Mouse (Mus musculus) right cerebral cortex, postnatal 36 days (tissue): ENCODE measurements around the gene Npb.

Experiments used
- DNase-seq, 2 experiments: peaks; one replicate each; pipeline ENCODE4 v3.0.0; 2022; ENCODE audit warnings: low spot score in 2 of 2, mixed read lengths in 1 of 2

The Npb gene

GRCm38 (mm10) chr11:120631726-120632448, 23.6 kb downstream of the Npb start:
- DNase-seq, result no peak

GRCm38 (mm10) chr11:120632559-120633519, 24.6 kb downstream of the Npb start:
- DNase-seq, result peak; percentile 48 to 49

GRCm38 (mm10) chr11:120633520-120634343, 25.5 kb downstream of the Npb start, which contains the start of gene Mafg:
TSS of gene Mafg (minus strand) at chr11:120633600.
- DNase-seq, result peak; percentile 92 to 93

GRCm38 (mm10) chr11:120634810-120635209, 26.5 kb downstream of the Npb start:
- no peak for DNase-seq

- DNase-seq, result no peak
Observed at GRCm38 (mm10) chr11:120641255-120641654, 33.0 kb downstream of the Npb start.

GRCm38 (mm10) chr11:120641869-120642268, 33.6 kb downstream of the Npb start:
- DNase-seq, result no peak

- DNase-seq, result no peak
Observed at GRCm38 (mm10) chr11:120642939-120643600, 34.8 kb downstream of the Npb start.

GRCm38 (mm10) chr11:120643601-120643987, 35.3 kb downstream of the Npb start, which contains the start of gene Pycr1:
TSS of gene Pycr1 (minus strand) at chr11:120643769.
- DNase-seq, result peak; percentile 91 to 93

GRCm38 (mm10) chr11:120647047-120647830, 39.0 kb downstream of the Npb start:
- no peak for DNase-seq

- DNase-seq, result peak in 1 of 2 experiments; percentile 32
Observed at GRCm38 (mm10) chr11:120648001-120648476, 39.8 kb downstream of the Npb start, which contains the start of gene Myadml2. TSS of gene Myadml2 (minus strand) at chr11:120648158.

- DNase-seq, result no peak
Observed at GRCm38 (mm10) chr11:120651872-120652271, 43.6 kb downstream of the Npb start.

GRCm38 (mm10) chr11:120654741-120655140, 46.5 kb downstream of the Npb start:
- DNase-seq, result no peak

GRCm38 (mm10) chr11:120657301-120657700, 49.0 kb downstream of the Npb start:
- DNase-seq, result no peak
